Mouse (Mus musculus): ENCODE data around the gene Olfr1280. TPM values are rescaled to one million over a fixed set of nuclear protein-coding genes. Genes with fewer than 3 reads are reported as not detected.
"Not testable (repeated sequence)": the region's sequence is repeated elsewhere in the genome, so short reads cannot be mapped to it uniquely, and the experiment has no call there.

Olfr1280 gene
- not detected in 2 replicates for total RNA-seq (2017)

GRCm38 (mm10) chr2:111313717-111314116 lies at the start of gene Olfr1280:
Olfr1280 (plus strand) TSS chr2:111314017.
- no peak for ATAC-seq (replicated peaks in 1 of 2; ENCODE audit: insufficient read depth in 1 of 2, low FRiP score in 2 of 2, low TSS enrichment in 1 of 2, low read depth in 1 of 2, poor library complexity in 2 of 2, severe bottlenecking in 2 of 2)

- ATAC-seq (replicated peaks in 1 of 2; ENCODE audit: insufficient read depth in 1 of 2, low FRiP score in 2 of 2, low TSS enrichment in 1 of 2, low read depth in 1 of 2, poor library complexity in 2 of 2, severe bottlenecking in 2 of 2), result no peak
These were observed 39.8 kb upstream of the Olfr1280 start, which contains the start of gene Olfr1277 for GRCm38 (mm10) chr2:111274006-111274405. Olfr1277 (minus strand) TSS chr2:111274106.

- no peak for ATAC-seq (replicated peaks in 1 of 2; ENCODE audit: insufficient read depth in 1 of 2, low FRiP score in 2 of 2, low TSS enrichment in 1 of 2, low read depth in 1 of 2, poor library complexity in 2 of 2, severe bottlenecking in 2 of 2)
These were observed 24.0 kb upstream of the Olfr1280 start, which contains the start of gene Olfr1278 for GRCm38 (mm10) chr2:111289836-111290235. Olfr1278 (plus strand) TSS chr2:111290136.

GRCm38 (mm10) chr2:111298541-111298940 lies 15.3 kb upstream of the Olfr1280 start:
- ATAC-seq (replicated peaks in 1 of 2; ENCODE audit: insufficient read depth in 1 of 2, low FRiP score in 2 of 2, low TSS enrichment in 1 of 2, low read depth in 1 of 2, poor library complexity in 2 of 2, severe bottlenecking in 2 of 2), result no peak

- ATAC-seq (replicated peaks in 1 of 2; ENCODE audit: insufficient read depth in 1 of 2, low FRiP score in 2 of 2, low TSS enrichment in 1 of 2, low read depth in 1 of 2, poor library complexity in 2 of 2, severe bottlenecking in 2 of 2), result no peak
These were observed 13.4 kb upstream of the Olfr1280 start, which contains the start of gene Olfr1279 for GRCm38 (mm10) chr2:111300374-111300773. Olfr1279 (plus strand) TSS chr2:111300635.

GRCm38 (mm10) chr2:111326220-111326619 lies 12.4 kb downstream of the Olfr1280 start, which contains the start of gene Olfr1281:
Olfr1281 (plus strand) TSS chr2:111326520.
- ATAC-seq (replicated peaks in 1 of 2; ENCODE audit: insufficient read depth in 1 of 2, low FRiP score in 2 of 2, low TSS enrichment in 1 of 2, low read depth in 1 of 2, poor library complexity in 2 of 2, severe bottlenecking in 2 of 2), result no peak

GRCm38 (mm10) chr2:111333721-111334120 lies 19.9 kb downstream of the Olfr1280 start:
- ATAC-seq (replicated peaks in 1 of 2; ENCODE audit: insufficient read depth in 1 of 2, low FRiP score in 2 of 2, low TSS enrichment in 1 of 2, low read depth in 1 of 2, poor library complexity in 2 of 2, severe bottlenecking in 2 of 2), result not testable (repeated sequence)

- ATAC-seq (replicated peaks in 1 of 2; ENCODE audit: insufficient read depth in 1 of 2, low FRiP score in 2 of 2, low TSS enrichment in 1 of 2, low read depth in 1 of 2, poor library complexity in 2 of 2, severe bottlenecking in 2 of 2), result no peak
These were observed 22.2 kb downstream of the Olfr1280 start, which contains the start of gene Olfr1282 for GRCm38 (mm10) chr2:111335976-111336375. Olfr1282 (minus strand) TSS chr2:111336076.

- ATAC-seq (replicated peaks in 1 of 2; ENCODE audit: insufficient read depth in 1 of 2, low FRiP score in 2 of 2, low TSS enrichment in 1 of 2, low read depth in 1 of 2, poor library complexity in 2 of 2, severe bottlenecking in 2 of 2), result no peak
These were observed 52.7 kb downstream of the Olfr1280 start, which contains the start of gene Olfr1283 for GRCm38 (mm10) chr2:111366490-111366889. Olfr1283 (plus strand) TSS chr2:111366790.

- ATAC-seq (replicated peaks in 1 of 2; ENCODE audit: insufficient read depth in 1 of 2, low FRiP score in 2 of 2, low TSS enrichment in 1 of 2, low read depth in 1 of 2, poor library complexity in 2 of 2, severe bottlenecking in 2 of 2), result no peak
These were observed 61.4 kb downstream of the Olfr1280 start, which contains the start of gene Olfr1284 for GRCm38 (mm10) chr2:111375222-111375621. Olfr1284 (plus strand) TSS chr2:111375522.

Other genes with a start within 250 kb of the Olfr1280 start
- not detected in 2 replicates for gene Gm13941, start 208.0 kb upstream of the Olfr1280 start, total RNA-seq (2017)
- not detected in 2 replicates for gene Gm15130, start 161.1 kb upstream of the Olfr1280 start, total RNA-seq (2017)
- not detected in 2 replicates for gene 4930430A15Rik, start 84.4 kb upstream of the Olfr1280 start, total RNA-seq (2017)
- gene Olfr1275, start 78.7 kb upstream of the Olfr1280 start, total RNA-seq (2017), result not detected in 2 replicates
- not detected in 2 replicates for gene Olfr1276, start 59.5 kb upstream of the Olfr1280 start, total RNA-seq (2017)
- not detected in 2 replicates for gene Olfr1277, start 39.9 kb upstream of the Olfr1280 start, total RNA-seq (2017)
- gene Olfr1278, start 23.9 kb upstream of the Olfr1280 start, total RNA-seq (2017), result not detected in 2 replicates
- gene Olfr1279, start 13.4 kb upstream of the Olfr1280 start, total RNA-seq (2017), result not detected in 2 replicates
- not detected in 2 replicates for gene Olfr1281, start 12.5 kb downstream of the Olfr1280 start, total RNA-seq (2017)
- not detected in 2 replicates for gene Olfr1282, start 22.1 kb downstream of the Olfr1280 start, total RNA-seq (2017)
- gene Olfr1283, start 52.8 kb downstream of the Olfr1280 start, total RNA-seq (2017), result not detected in 2 replicates
- not detected in 2 replicates for gene Olfr1284, start 61.5 kb downstream of the Olfr1280 start, total RNA-seq (2017)
- not detected in 2 replicates for gene Olfr1286, start 109.1 kb downstream of the Olfr1280 start, total RNA-seq (2017)
- not detected in 2 replicates for gene Olfr1287, start 135.1 kb downstream of the Olfr1280 start, total RNA-seq (2017)
- not detected in 2 replicates for gene Olfr1288, start 160.1 kb downstream of the Olfr1280 start, total RNA-seq (2017)
- not detected in 2 replicates for gene Olfr1289, start 166.8 kb downstream of the Olfr1280 start, total RNA-seq (2017)
- gene Olfr1290, start 179.8 kb downstream of the Olfr1280 start, total RNA-seq (2017), result not detected in 2 replicates
- not detected in 2 replicates for gene Olfr1291-ps1, start 183.2 kb downstream of the Olfr1280 start, total RNA-seq (2017)
- gene Olfr1293-ps, start 211.2 kb downstream of the Olfr1280 start, total RNA-seq (2017), result not detected in 2 replicates
- gene Olfr1294, start 226.3 kb downstream of the Olfr1280 start, total RNA-seq (2017), result not detected in 2 replicates